Mouse (Mus musculus) hindbrain, embryonic 11.5 days (tissue): ENCODE results near the gene Gmps. TPM values are rescaled to one million over a fixed set of nuclear protein-coding genes. Genes with fewer than 3 reads are reported as not detected.
A peak's percentile ranks its signal among the peaks of the same experiment; 100 is the strongest.

Source experiments
- ATAC-seq: fragments of 200-750 bp; cut with Nextera tagmentation; 2 replicates; pipeline ENCODE4 v1.8.0; 2017; ENCODE audit warnings: mild to moderate bottlenecking, moderate TSS enrichment, moderate library complexity; ENCODE audit not compliant: low FRiP score
- DNase-seq: peaks from one replicate; pipeline ENCODE4 v3.0.0-alpha.2; 2015; ENCODE audit warnings: low spot score
- H3K27ac ChIP-seq: fragments of 300-500 bp; sonication (generic); 2 replicates; pipeline ENCODE4 v1.5.1; 2014; ENCODE audit warnings: mild to moderate bottlenecking, low read depth, low read length
- H3K27me3 ChIP-seq: fragments of 300-500 bp; sonication (generic); 2 replicates; pipeline ENCODE4 v1.6.1; 2014; ENCODE audit warnings: mild to moderate bottlenecking, low read length, moderate library complexity, mixed read lengths; ENCODE audit not compliant: control insufficient read depth, insufficient read depth
- H3K36me3 ChIP-seq: fragments of 300-500 bp; sonication (generic); 2 replicates; pipeline ENCODE4 v1.6.1; 2014; ENCODE audit warnings: mild to moderate bottlenecking, low read length, moderate library complexity, mixed read lengths; ENCODE audit not compliant: control insufficient read depth, insufficient read depth
- H3K4me1 ChIP-seq: fragments of 300-500 bp; sonication (generic); replicated peaks from 2 replicates; pipeline ENCODE4 v1.6.1; 2014; ENCODE audit warnings: low read length, mixed read lengths; ENCODE audit not compliant: control insufficient read depth, insufficient read depth
- H3K4me2 ChIP-seq: fragments of 300-500 bp; sonication (generic); replicated peaks from 2 replicates; pipeline ENCODE4 v1.6.1; 2014; ENCODE audit warnings: mild to moderate bottlenecking, low read depth, low read length
- H3K4me3 ChIP-seq: fragments of 300-500 bp; sonication (generic); 2 replicates; pipeline ENCODE4 v1.5.1; 2014; ENCODE audit warnings: low read depth, low read length
- H3K9ac ChIP-seq: fragments of 300-500 bp; sonication (generic); 2 replicates; pipeline ENCODE4 v1.6.1; 2014; ENCODE audit warnings: low read depth, low read length
- H3K9me3 ChIP-seq: fragments of 300-500 bp; sonication (generic); 2 replicates; pipeline ENCODE4 v1.6.1; 2016; ENCODE audit warnings: low read length; ENCODE audit not compliant: control insufficient read depth
- WGBS: fragments of 180-500 bp; shearing (Covaris S2); extraction: QIAGEN DNeasy Blood & Tissue Kit; methylation state at CpG from one replicate; pipeline ENCODE4 v1.1.7; 2014; 5-methylcytosine and 5-hydroxymethylcytosine counted together
- polyA plus RNA-seq: library from polyadenylated mRNA; unstranded; fragments of >200 nt; fragmentation: Nextera tagmentation; extraction: Ambion mirVana; gene quantifications from 2 replicates; pipeline ENCODE4 v1.2.1, GENCODE M21; 2014

Gmps gene
- polyA plus RNA-seq, 1 experiment from 2014 or later = 70.7 TPM

DNA sequence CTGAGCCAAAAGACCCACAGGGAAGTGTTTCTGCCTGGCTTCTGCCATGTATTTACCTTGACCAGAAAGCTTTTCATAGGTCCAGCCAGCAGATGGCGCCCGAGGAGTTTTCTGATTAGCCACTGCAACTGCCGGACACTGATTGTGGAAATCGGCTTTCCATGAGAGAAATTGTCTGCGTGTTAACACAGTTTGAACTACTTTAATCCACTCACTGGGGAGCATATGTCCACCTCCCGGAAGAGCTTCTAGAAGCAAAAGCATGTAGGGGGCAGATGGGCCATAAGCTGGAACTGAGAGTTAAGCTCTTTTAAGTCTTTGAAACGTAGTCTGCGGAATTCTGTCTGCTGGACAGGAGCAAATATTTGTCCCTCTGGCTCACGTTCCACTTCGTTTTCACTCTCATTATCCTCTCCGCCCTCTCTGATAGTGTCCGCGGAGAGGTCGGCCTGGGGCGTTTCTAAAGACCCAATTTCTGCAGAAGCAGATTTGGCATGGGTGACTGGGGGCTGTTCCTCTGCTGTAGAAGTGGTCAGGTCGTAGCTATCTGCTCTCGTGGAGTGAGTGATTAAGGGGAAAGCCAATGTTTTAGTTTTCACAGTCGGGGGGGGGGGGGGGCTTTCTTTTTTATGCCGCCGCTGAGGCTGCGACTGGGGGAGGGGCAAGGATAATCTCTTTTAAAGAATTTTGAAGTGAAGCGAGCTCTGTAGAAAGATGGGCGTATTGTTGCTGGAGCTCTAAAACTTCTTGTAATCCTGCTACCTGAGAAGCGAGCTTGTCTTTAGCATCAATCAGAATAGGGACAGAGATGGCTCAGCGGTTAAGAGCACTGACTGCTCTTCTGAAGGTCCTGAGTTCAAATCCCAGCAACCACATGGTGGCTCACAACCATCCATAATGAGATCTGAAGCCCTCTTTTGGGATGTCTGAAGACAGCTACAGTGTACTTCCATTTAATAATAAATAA is 64.2 kb downstream of the Gmps start:
- H3K9me3 ChIP-seq = no peaks in the 10 kb centered on the region
- H3K27ac ChIP-seq = no peak overlapping the region
- WGBS = 15% methylated on average over 25 of the region's 25 CpGs
- H3K9ac ChIP-seq = 0 out of 2 replicates have a peak overlapping the region, but pooled peaks have one; percentile 21
- peak overlapping the region; percentile 23 for H3K4me3 ChIP-seq
- DNase-seq (peak; percentile 94), ATAC-seq (peak; percentile 87)
- H3K27me3 ChIP-seq = no peaks in the 10 kb centered on the region
- no peaks in the 10 kb centered on the region for H3K4me1 ChIP-seq
- peak overlapping the region; percentile 44 for H3K4me2 ChIP-seq
- no peaks in the 10 kb centered on the region for H3K36me3 ChIP-seq

Other genes starting within 250 kb of the Gmps start
- 34.6 and 40.3 TPM in 2 replicates for gene Plch1, start 76.6 kb upstream of the Gmps start, polyA plus RNA-seq
- gene E130311K13Rik, start 46.6 kb upstream of the Gmps start, polyA plus RNA-seq = 3.7 TPM in 2 replicates
- gene Slc33a1, start 11.3 kb upstream of the Gmps start, polyA plus RNA-seq = 12.8 and 13.3 TPM in 2 replicates
- 0.03 and 0.14 TPM in 2 replicates for gene Vmn2r1, start 105.4 kb downstream of the Gmps start, polyA plus RNA-seq
- gene Vmn2r2, start 165.8 kb downstream of the Gmps start, polyA plus RNA-seq = 0.05 TPM in 1 of 2 replicates, not detected in the other